Mouse (Mus musculus) intestine, embryonic 16.5 days (tissue): ENCODE measurements around the gene Abhd15. TPM values are rescaled to one million over a fixed set of nuclear protein-coding genes. Genes with fewer than 3 reads are reported as not detected.

Source experiments
- ATAC-seq: fragments of 200-750 bp; cut with Nextera tagmentation; 2 replicates; pipeline ENCODE4 v1.8.0; 2017; ENCODE audit warnings: moderate TSS enrichment, moderate library complexity
- H3K27ac ChIP-seq: fragments of 300-500 bp; sonication (generic); 2 replicates; pipeline ENCODE4 v1.5.1; 2014; ENCODE audit warnings: mild to moderate bottlenecking, low read length
- H3K27me3 ChIP-seq: fragments of 300-500 bp; sonication (generic); replicated peaks from 2 replicates; pipeline ENCODE4 v1.6.1; 2014; ENCODE audit warnings: low read length, control low read depth, mixed read lengths; ENCODE audit not compliant: control insufficient read depth, insufficient read depth
- H3K36me3 ChIP-seq: fragments of 300-500 bp; sonication (generic); 2 replicates; pipeline ENCODE4 v1.6.1; 2014; ENCODE audit warnings: low read length, control low read depth; ENCODE audit not compliant: control insufficient read depth, insufficient read depth
- H3K4me1 ChIP-seq: fragments of 300-500 bp; sonication (generic); 2 replicates; pipeline ENCODE4 v1.6.1; 2014; ENCODE audit warnings: low read length, control low read depth, mixed read lengths; ENCODE audit not compliant: control insufficient read depth, insufficient read depth
- H3K4me2 ChIP-seq: fragments of 300-500 bp; sonication (generic); 2 replicates; pipeline ENCODE4 v1.6.1; 2014; ENCODE audit warnings: low read depth, low read length, control low read depth
- H3K4me3 ChIP-seq: fragments of 300-500 bp; sonication (generic); 2 replicates; pipeline ENCODE4 v1.5.1; 2014; ENCODE audit warnings: mild to moderate bottlenecking, low read length
- H3K9ac ChIP-seq: fragments of 300-500 bp; sonication (generic); 2 replicates; pipeline ENCODE4 v1.6.1; 2014; ENCODE audit warnings: low read depth, low read length
- H3K9me3 ChIP-seq: fragments of 300-500 bp; sonication (generic); 2 replicates; pipeline ENCODE4 v1.6.1; 2016; ENCODE audit warnings: low read length, control low read depth; ENCODE audit not compliant: control insufficient read depth
- WGBS: fragments of 180-500 bp; shearing (Covaris S2); extraction: QIAGEN DNeasy Blood & Tissue Kit; methylation state at CpG from one replicate; pipeline ENCODE4 v1.1.7; 2014; 5-methylcytosine and 5-hydroxymethylcytosine counted together
- polyA plus RNA-seq: library from polyadenylated mRNA; unstranded; fragments of >200 nt; fragmentation: Nextera tagmentation; extraction: Ambion mirVana; gene quantifications from 2 replicates; pipeline ENCODE4 v1.2.1, GENCODE M21; 2015

Gene Abhd15
- polyA plus RNA-seq, 1 experiment from 2014 or later, result 4.7 TPM

- Histone ChIP-seq H3K27ac (peak overlapping the region; percentile 62), H3K36me3 (peaks cover 12% of the 10 kb centered on the region), H3K27me3 (no peaks in the 10 kb centered on the region), H3K9ac (peak overlapping the region; percentile 16), H3K4me1 (peaks cover 52% of the 10 kb centered on the region), H3K4me2 (no peak overlapping the region), H3K9me3 (no peaks in the 10 kb centered on the region), H3K4me3 (no peak overlapping the region)
- no peak for ATAC-seq
- 71% methylated on average over 12 of the region's 12 CpGs for WGBS
Observed at GRCm38 (mm10) chr11:77498261-77499139, 16.4 kb upstream of the Abhd15 start.

- no peak overlapping the region for H3K9ac ChIP-seq
- H3K4me1 ChIP-seq, result peaks cover 56% of the 10 kb centered on the region
- no peak overlapping the region for H3K4me3 ChIP-seq
- H3K36me3 ChIP-seq, result peaks cover 19% of the 10 kb centered on the region
- H3K27me3 ChIP-seq, result no peaks in the 10 kb centered on the region
- no peak for ATAC-seq
- no peak overlapping the region for H3K4me2 ChIP-seq
- WGBS, result 95% methylated on average over 7 of the region's 7 CpGs
- no peaks in the 10 kb centered on the region for H3K9me3 ChIP-seq
- H3K27ac ChIP-seq, result no peak overlapping the region
Observed at GRCm38 (mm10) chr11:77499354-77499753, 15.6 kb upstream of the Abhd15 start.

- Histone ChIP-seq H3K4me1 (peaks cover 48% of the 10 kb centered on the region), H3K4me2 (no peak overlapping the region), H3K9ac (no peak overlapping the region), H3K27me3 (no peaks in the 10 kb centered on the region), H3K27ac (no peak overlapping the region), H3K36me3 (peaks cover 28% of the 10 kb centered on the region), H3K4me3 (no peak overlapping the region), H3K9me3 (no peaks in the 10 kb centered on the region)
- WGBS, result 77% methylated on average over 17 of the region's 17 CpGs
- ATAC-seq, result no peak
Observed at GRCm38 (mm10) chr11:77500361-77501325, 14.3 kb upstream of the Abhd15 start.

- no peak overlapping the region for H3K4me2 ChIP-seq
- H3K4me3 ChIP-seq, result no peak overlapping the region
- peaks cover 30% of the 10 kb centered on the region for H3K36me3 ChIP-seq
- H3K9ac ChIP-seq, result no peak overlapping the region
- H3K9me3 ChIP-seq, result no peaks in the 10 kb centered on the region
- no peaks in the 10 kb centered on the region for H3K27me3 ChIP-seq
- 25% methylated on average over 5 of the region's 5 CpGs for WGBS
- no peak for ATAC-seq
- H3K27ac ChIP-seq, result no peak overlapping the region
- peaks cover 44% of the 10 kb centered on the region for H3K4me1 ChIP-seq
Observed at GRCm38 (mm10) chr11:77501392-77501791, 13.5 kb upstream of the Abhd15 start.

- peaks cover 36% of the 10 kb centered on the region for H3K36me3 ChIP-seq
Observed at GRCm38 (mm10) chr11:77501971-77502370, 12.9 kb upstream of the Abhd15 start.

GRCm38 (mm10) chr11:77502481-77502880, 12.4 kb upstream of the Abhd15 start:
- 81% methylated on average over 6 of the region's 6 CpGs for WGBS
- H3K4me2 ChIP-seq, result no peak overlapping the region
- H3K9me3 ChIP-seq, result no peaks in the 10 kb centered on the region
- no peak overlapping the region for H3K9ac ChIP-seq
- ATAC-seq, result no peak
- no peak overlapping the region for H3K27ac ChIP-seq
- H3K4me3 ChIP-seq, result no peak overlapping the region
- H3K36me3 ChIP-seq, result peaks cover 40% of the 10 kb centered on the region
- H3K4me1 ChIP-seq, result peaks cover 45% of the 10 kb centered on the region
- H3K27me3 ChIP-seq, result no peaks in the 10 kb centered on the region

More at GRCm38 (mm10) chr11:77501971-77502370, 12.9 kb upstream of the Abhd15 start:
- Histone ChIP-seq H3K4me3 (no peak overlapping the region), H3K27me3 (no peaks in the 10 kb centered on the region), H3K4me1 (peaks cover 45% of the 10 kb centered on the region), H3K27ac (no peak overlapping the region), H3K4me2 (no peak overlapping the region), H3K9me3 (no peaks in the 10 kb centered on the region), H3K9ac (no peak overlapping the region)
- 82% methylated on average over 4 of the region's 4 CpGs for WGBS
- ATAC-seq, result no peak

- WGBS, result 60% methylated on average over 3 of the region's 3 CpGs
- Histone ChIP-seq H3K4me2 (no peak overlapping the region), H3K4me3 (no peak overlapping the region), H3K4me1 (peaks cover 38% of the 10 kb centered on the region), H3K9ac (0 out of 2 replicates have a peak overlapping the region, but pooled peaks have one; percentile 10), H3K27me3 (no peaks in the 10 kb centered on the region), H3K9me3 (no peaks in the 10 kb centered on the region), H3K27ac (peak overlapping the region; percentile 9; the same call in 1 of the 2 replicates), H3K36me3 (peaks cover 42% of the 10 kb centered on the region)
- ATAC-seq, result no peak
Observed at GRCm38 (mm10) chr11:77503511-77503910, 11.4 kb upstream of the Abhd15 start.

GRCm38 (mm10) chr11:77504377-77504776, 10.5 kb upstream of the Abhd15 start:
- WGBS, result 94% methylated on average over 19 of the region's 19 CpGs
- H3K4me1 ChIP-seq, result peaks cover 38% of the 10 kb centered on the region
- H3K4me3 ChIP-seq, result no peak overlapping the region
- H3K9me3 ChIP-seq, result no peaks in the 10 kb centered on the region
- H3K4me2 ChIP-seq, result 0 out of 2 replicates have a peak overlapping the region, but pooled peaks have one; percentile 5
- ATAC-seq, result no peak
- H3K27me3 ChIP-seq, result no peaks in the 10 kb centered on the region
- H3K36me3 ChIP-seq, result peaks cover 40% of the 10 kb centered on the region
- H3K27ac ChIP-seq, result peak overlapping the region; percentile 92
- no peak overlapping the region for H3K9ac ChIP-seq
